Mouse (Mus musculus) kidney, adult 2 months (tissue): ENCODE measurements at regions not wholly inside any gene's neighbourhood (a gene's known extent, or its start where the extent isn't known, plus 50 kb on each side); places are given as distances from the start of the nearest gene placed in this dataset.

ENCODE experiments used
- CTCF ChIP-seq: fragments of 200-500 bp; conservative IDR thresholded peaks from 2 replicates; pipeline ENCODE4 v1.5.1; 2011; ENCODE audit warnings: low read depth, mild to moderate bottlenecking, control low read depth, low read length, moderate library complexity, mixed read lengths; ENCODE audit not compliant: insufficient read depth, insufficient read length
- POLR2A ChIP-seq: fragments of 200-500 bp; IDR thresholded peaks from one replicate; pipeline ENCODE4 v1.6.1; 2011; ENCODE audit warnings: low read depth, low read length, control low read depth

GRCm38 (mm10) chr13:40646131-40646530, 92.0 kb downstream of the Tfap2a start:
- no peak for TF ChIP-seq POLR2A
- TF ChIP-seq CTCF: no peak
